Mouse (Mus musculus): ENCODE measurements around the gene Sos1.

DNA sequence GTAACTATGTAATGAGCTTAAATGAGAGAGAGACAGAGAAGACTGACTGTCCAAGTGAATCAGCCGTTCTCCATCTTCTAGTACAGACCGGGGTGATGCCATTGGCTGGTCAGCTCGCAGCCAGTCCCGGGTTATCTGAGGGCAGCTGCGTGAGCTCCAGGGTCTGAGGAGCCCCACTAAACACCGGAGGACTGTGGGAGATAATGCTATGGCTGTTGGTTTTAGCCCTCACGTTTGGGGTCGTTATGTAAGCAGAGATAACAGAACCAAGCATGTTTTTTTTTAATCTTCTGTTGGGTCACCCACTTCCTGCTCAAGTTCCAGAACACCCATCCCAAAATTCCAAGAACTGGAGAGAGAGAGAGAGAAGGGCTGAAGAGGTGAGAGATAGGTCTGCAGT, 33.5 kb upstream of the Sos1 start:
- TF ChIP-seq CTCF (IDR thresholded peaks at IDR 0.05; ENCODE audit: low read depth) = no peak
- no peak for TF ChIP-seq EP300 (optimal IDR thresholded peaks at IDR 0.05)
